Mouse (Mus musculus) heart, adult 2 months (tissue): ENCODE results near the gene Grm1.

ENCODE experiments used
- CTCF ChIP-seq: fragments of 200-600 bp; IDR thresholded peaks from 2 replicates; pipeline ENCODE4 v1.8.1; 2022; ENCODE audit warnings: antibody characterized with exemption, mild to moderate bottlenecking, moderate library complexity
- EP300 ChIP-seq: fragments of 200-500 bp; IDR thresholded peaks from 2 replicates; pipeline ENCODE4 v1.6.1; 2011; ENCODE audit warnings: low read depth, low read length, control low read depth; ENCODE audit not compliant: insufficient read depth
- POLR2A ChIP-seq: fragments of 200-500 bp; IDR thresholded peaks from 2 replicates; pipeline ENCODE4 v1.6.1; 2011; ENCODE audit warnings: mild to moderate bottlenecking, low read depth, low read length, control low read depth; ENCODE audit not compliant: insufficient read depth

DNA sequence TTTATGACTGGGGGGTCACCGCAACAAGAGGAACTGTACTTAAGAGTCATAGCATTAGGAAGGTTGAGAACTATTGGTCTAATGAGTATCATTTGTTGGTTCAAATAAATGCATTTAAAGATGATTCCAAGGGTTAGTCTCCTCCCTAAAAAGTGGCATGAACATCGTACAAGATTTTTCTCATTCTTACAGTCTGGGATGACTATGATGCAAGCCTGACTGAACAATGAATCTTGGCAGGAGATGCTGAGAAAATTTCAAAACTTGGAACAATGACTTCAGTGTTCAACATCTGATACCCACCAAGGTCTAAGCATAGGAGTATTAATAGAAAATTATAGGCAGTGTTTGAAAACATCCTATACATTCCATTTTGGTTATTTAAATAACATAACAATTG, 264.1 kb downstream of the Grm1 start:
- TF ChIP-seq CTCF (no peak), POLR2A (no peak), EP300 (no peak)
